ENCODE assay signal across 7 mouse cellular contexts in the genomic region with DNA sequence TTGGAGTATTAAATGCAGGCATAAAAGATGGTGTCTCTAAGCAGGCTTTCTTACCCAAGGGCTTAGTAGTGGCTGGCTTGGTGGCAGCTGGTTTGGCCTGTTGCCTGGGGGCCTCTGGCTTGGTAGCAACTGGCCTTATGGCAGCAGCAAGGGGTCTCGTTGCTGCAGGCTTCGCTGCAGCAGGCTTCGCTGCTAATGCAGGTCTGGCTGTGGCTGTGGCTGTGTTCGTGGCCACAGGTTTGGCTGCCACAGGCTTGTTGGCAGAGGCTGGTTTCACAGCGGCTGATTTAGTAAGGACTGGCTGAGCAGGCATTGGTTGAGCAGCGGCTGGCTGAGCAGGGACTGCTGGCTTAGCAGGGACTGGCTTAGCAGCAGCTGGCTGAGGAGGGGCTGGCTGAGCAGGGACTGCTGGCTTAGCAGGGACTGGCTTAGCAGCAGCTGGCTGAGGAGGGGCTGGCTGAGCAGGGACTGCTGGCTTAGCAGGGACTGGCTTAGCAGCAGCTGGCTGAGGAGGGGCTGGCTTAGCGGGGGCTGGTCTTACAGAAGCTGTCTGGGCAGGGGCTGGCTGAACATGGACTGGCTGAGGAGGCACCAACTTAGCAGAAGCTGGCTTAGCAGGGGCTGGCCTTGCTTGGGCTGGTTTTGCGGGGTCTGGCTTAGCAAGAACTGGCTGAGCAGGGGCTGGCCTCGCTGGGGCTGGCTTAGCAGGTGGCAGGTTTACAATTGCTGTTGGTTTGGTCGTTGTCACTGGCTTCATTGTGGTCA.
A peak's percentile ranks its signal among the peaks of the same experiment; 100 is the strongest.
DNase-seq lines count a peak whose midpoint lies in the region; ATAC-seq and TF ChIP-seq lines count a peak whose summit lies in the region.

No protein-coding gene starts in this region.

- H3K4me2 ChIP-seq in hindbrain, embryonic 11.5 days (replicated peaks; ENCODE audit: low read depth, low read length): no peak overlapping the region
- H3K4me2 ChIP-seq in stomach, embryonic 16.5 days (ENCODE audit: low read depth, low read length): peak overlapping the region; percentile 14; the same call in 1 of the 2 replicates

- H3K27ac ChIP-seq in hindbrain, embryonic 11.5 days (ENCODE audit: low read depth, low read length): 0 out of 2 replicates have a peak overlapping the region, but pooled peaks have one; percentile 17
- H3K27ac ChIP-seq in stomach, embryonic 16.5 days (ENCODE audit: low read length): peak overlapping the region; percentile 85

- no peaks in the 10 kb centered on the region for H3K4me1 ChIP-seq in G1E (ENCODE audit: insufficient read depth, low read depth, low read length)
- no peaks in the 10 kb centered on the region for H3K4me1 ChIP-seq in hindbrain, embryonic 11.5 days (replicated peaks; ENCODE audit: control insufficient read depth, insufficient read depth, low read length)
- peaks cover 14% of the 10 kb centered on the region for H3K4me1 ChIP-seq in stomach, embryonic 16.5 days (ENCODE audit: control insufficient read depth, insufficient read depth, low read length)

- ATAC-seq in G1E (ENCODE audit: extremely low read depth, insufficient number of reproducible peaks, low FRiP score, poor library complexity, severe bottlenecking): no peak
- ATAC-seq in hindbrain, embryonic 11.5 days (ENCODE audit: low FRiP score): peak; percentile 90
- peak; percentile 94 for ATAC-seq in stomach, embryonic 16.5 days (ENCODE audit: insufficient read depth, low FRiP score)

- H3K27me3 ChIP-seq in G1E (ENCODE audit: insufficient read depth, low read length): no peaks in the 10 kb centered on the region
- H3K27me3 ChIP-seq in hindbrain, embryonic 11.5 days (ENCODE audit: control insufficient read depth, insufficient read depth, low read length): no peaks in the 10 kb centered on the region
- no peaks in the 10 kb centered on the region for H3K27me3 ChIP-seq in stomach, embryonic 16.5 days (ENCODE audit: control insufficient read depth, insufficient read depth, low read length)

- 19% methylated on average over 10 of the region's 10 CpGs for WGBS in hindbrain, embryonic 11.5 days
- 18% methylated on average over 10 of the region's 10 CpGs for WGBS in stomach, embryonic 16.5 days

- no peak for DNase-seq in G1E (ENCODE audit: low spot score)
- peak; percentile 54 for DNase-seq in adipocyte (ENCODE audit: low spot score)
- peak; percentile 73 for DNase-seq in gastrocnemius, adult 18-20 months (ENCODE audit: low spot score)
- DNase-seq in hindbrain, embryonic 11.5 days (ENCODE audit: low spot score): peak; percentile 50
- DNase-seq in lung, postnatal 25 days (ENCODE audit: low spot score): peak; percentile 29
- DNase-seq in frontal cortex, postnatal 25 days (ENCODE audit: low spot score in 2 of 2): no peak

- no peaks in the 10 kb centered on the region for H3K36me3 ChIP-seq in G1E (replicated peaks)
- no peaks in the 10 kb centered on the region for H3K36me3 ChIP-seq in hindbrain, embryonic 11.5 days (ENCODE audit: control insufficient read depth, insufficient read depth, low read length)
- H3K36me3 ChIP-seq in stomach, embryonic 16.5 days (ENCODE audit: control insufficient read depth, insufficient read depth, low read length): no peaks in the 10 kb centered on the region

- peak overlapping the region; percentile 25; the same call in 1 of the 2 replicates for H3K4me3 ChIP-seq in G1E (ENCODE audit: low read depth, low read length)
- H3K4me3 ChIP-seq in hindbrain, embryonic 11.5 days (ENCODE audit: low read depth, low read length): no peak overlapping the region
- H3K4me3 ChIP-seq in stomach, embryonic 16.5 days (replicated peaks; ENCODE audit: low read length): no peak overlapping the region

- peaks cover 81% of the 10 kb centered on the region for H3K9me3 ChIP-seq in G1E (replicated peaks)
- H3K9me3 ChIP-seq in hindbrain, embryonic 11.5 days (ENCODE audit: control insufficient read depth, low read length): no peaks in the 10 kb centered on the region
- no peaks in the 10 kb centered on the region for H3K9me3 ChIP-seq in stomach, embryonic 16.5 days (replicated peaks; ENCODE audit: control insufficient read depth, low read length)

- no peak overlapping the region for H3K9ac ChIP-seq in hindbrain, embryonic 11.5 days (ENCODE audit: low read depth, low read length)
- H3K9ac ChIP-seq in stomach, embryonic 16.5 days (ENCODE audit: low read length): peak overlapping the region; percentile 54

- no peak for TF ChIP-seq CTCF in G1E (IDR thresholded peaks at IDR 0.05; ENCODE audit: low read depth, low read length)

Comparison
In these comparisons a context has a peak if more than half of its experiments do, and no peak if none do; other contexts are left out.
1. DNase-seq: peak in adipocyte (single experiment), gastrocnemius, adult 18-20 months (single experiment), hindbrain, embryonic 11.5 days (single experiment) and lung, postnatal 25 days (single experiment); none in G1E (single experiment) and frontal cortex, postnatal 25 days (0 of 2).